Mouse (Mus musculus): ENCODE measurements around the gene Gpr146. TPM values are rescaled to one million over a fixed set of nuclear protein-coding genes. Genes with fewer than 3 reads are reported as not detected.

Gene Gpr146
- total and polyA plus RNA-seq, 2 experiments from 2014 or later = 23.0 to 38.2 TPM

DNA sequence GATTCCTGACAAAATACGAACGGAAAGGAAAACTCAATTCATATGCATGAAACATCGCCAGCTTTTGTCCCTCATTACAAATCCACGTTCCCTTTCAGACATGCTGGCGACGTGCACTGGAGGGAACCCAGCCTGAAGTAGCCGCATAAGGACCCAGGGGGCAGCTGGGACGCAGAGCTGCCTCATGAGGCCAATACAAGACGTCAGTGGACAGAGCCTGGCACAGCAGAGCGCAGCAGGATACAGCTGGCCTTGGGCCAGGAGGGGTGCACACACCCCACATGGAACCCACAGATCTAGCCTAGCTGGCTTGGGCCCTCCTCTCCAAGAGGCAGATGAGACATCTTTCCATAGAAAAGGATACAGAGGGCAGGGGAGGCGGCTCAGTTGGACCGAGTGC, 60.9 kb downstream of the Gpr146 start:
- TF ChIP-seq EP300 (IDR thresholded peaks at IDR 0.05; ENCODE audit: low read depth) (no peak), CTCF (IDR thresholded peaks at IDR 0.05; ENCODE audit: low read depth) (no peak)
- Histone ChIP-seq H3K27me3 (ENCODE audit: control insufficient read depth, insufficient read depth, low read length) (no peaks in the 10 kb centered on the region), H3K9me3 (replicated peaks; ENCODE audit: control insufficient read depth, low read length) (no peaks in the 10 kb centered on the region), H3K27ac (ENCODE audit: low read depth) (no peak overlapping the region), H3K4me1 (ENCODE audit: control insufficient read depth, insufficient read depth) (peaks cover 7% of the 10 kb centered on the region; the same call in 1 of the 2 replicates), H3K4me3 (ENCODE audit: low read depth, low read length) (no peak overlapping the region), H3K36me3 (replicated peaks; ENCODE audit: control insufficient read depth, insufficient read depth, low read length) (no peaks in the 10 kb centered on the region), H3K4me2 (ENCODE audit: low read depth, low read length) (no peak overlapping the region), H3K9ac (replicated peaks; ENCODE audit: low read depth, low read length) (no peak overlapping the region)
- WGBS = 81% methylated on average over 12 of the region's 12 CpGs
- DNase-seq (ENCODE audit: low spot score) = no peak
- no peak for ATAC-seq (ENCODE audit: insufficient read depth, low read depth)

DNA sequence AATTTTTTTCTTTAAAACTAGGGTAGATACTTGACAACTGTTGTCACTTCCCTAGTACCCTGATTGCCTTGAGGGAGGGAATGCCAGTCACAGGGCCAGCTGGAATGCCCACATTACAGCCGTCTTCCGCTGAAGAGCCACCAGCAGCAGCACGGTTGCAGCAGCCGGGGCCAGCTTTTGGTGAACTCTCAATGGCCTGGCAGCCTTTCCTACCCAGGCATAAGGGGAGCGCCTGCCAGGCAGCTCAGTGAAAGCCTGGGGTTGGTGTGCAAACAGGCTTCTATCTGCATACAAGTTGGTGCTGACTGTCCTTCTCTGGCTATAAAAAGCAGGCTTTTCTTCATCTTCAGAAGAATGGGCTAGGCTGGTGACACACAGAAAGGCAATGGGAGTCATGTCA, 63.0 kb downstream of the Gpr146 start:
- H3K27ac ChIP-seq (ENCODE audit: low read depth) = no peak overlapping the region
- H3K27me3 ChIP-seq (ENCODE audit: control insufficient read depth, insufficient read depth, low read length) = no peaks in the 10 kb centered on the region
- TF ChIP-seq CTCF (IDR thresholded peaks at IDR 0.05; ENCODE audit: low read depth) (no peak), EP300 (IDR thresholded peaks at IDR 0.05; ENCODE audit: low read depth) (no peak)
- H3K4me1 ChIP-seq (ENCODE audit: control insufficient read depth, insufficient read depth) = peaks cover 7% of the 10 kb centered on the region; the same call in 1 of the 2 replicates
- H3K4me2 ChIP-seq (ENCODE audit: low read depth, low read length) = no peak overlapping the region
- no peaks in the 10 kb centered on the region for H3K9me3 ChIP-seq (replicated peaks; ENCODE audit: control insufficient read depth, low read length)
- H3K9ac ChIP-seq (replicated peaks; ENCODE audit: low read depth, low read length) = no peak overlapping the region
- ATAC-seq (ENCODE audit: insufficient read depth, low read depth) (0 out of 2 replicates have a peak, but pooled peaks have one; percentile 24), DNase-seq (ENCODE audit: low spot score) (no peak)
- WGBS = 40% methylated on average over 5 of the region's 5 CpGs
- no peak overlapping the region for H3K4me3 ChIP-seq (ENCODE audit: low read depth, low read length)
- H3K36me3 ChIP-seq (replicated peaks; ENCODE audit: control insufficient read depth, insufficient read depth, low read length) = no peaks in the 10 kb centered on the region

DNA sequence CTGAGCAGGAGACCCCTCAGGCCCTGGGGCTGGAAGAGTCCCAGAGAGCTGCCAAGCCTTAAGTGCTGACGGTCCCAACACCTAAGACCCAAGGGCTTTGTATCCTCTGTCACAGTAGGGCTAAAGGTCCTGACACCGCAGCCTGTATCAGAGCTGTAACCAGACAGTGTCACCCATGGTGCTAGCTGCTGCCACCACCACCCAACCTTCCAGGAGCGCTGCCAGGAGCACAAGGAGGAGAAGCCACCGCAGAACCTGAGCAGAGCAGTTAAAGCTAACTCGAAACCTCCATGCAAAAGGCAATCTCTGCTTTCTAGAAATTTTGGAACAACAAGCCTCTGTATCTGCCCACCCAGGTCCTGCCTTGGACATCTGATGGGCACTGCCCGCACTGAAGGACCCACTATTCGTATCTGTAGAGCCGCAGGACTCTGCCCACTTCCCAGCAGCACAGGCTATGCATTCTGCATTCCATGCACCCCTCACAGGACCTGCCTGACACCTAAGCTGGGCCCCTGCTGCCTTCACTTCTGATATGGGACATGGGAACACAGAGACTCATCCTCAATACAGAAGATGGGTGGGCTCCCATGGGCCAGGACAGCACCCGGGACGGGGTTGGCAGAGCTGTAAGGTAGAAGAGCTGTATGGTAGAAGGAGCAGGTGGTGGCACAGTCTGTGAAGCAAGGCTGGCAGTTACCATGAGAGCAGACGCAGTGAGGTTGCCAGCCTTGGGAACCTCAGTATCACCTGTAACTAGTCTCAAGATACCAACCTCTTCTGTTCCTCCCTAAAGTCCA, 63.6 kb downstream of the Gpr146 start:
- Histone ChIP-seq H3K4me1 (ENCODE audit: control insufficient read depth, insufficient read depth) (peaks cover 7% of the 10 kb centered on the region; the same call in 1 of the 2 replicates), H3K4me3 (ENCODE audit: low read depth, low read length) (no peak overlapping the region), H3K4me2 (ENCODE audit: low read depth, low read length) (no peak overlapping the region), H3K27me3 (ENCODE audit: control insufficient read depth, insufficient read depth, low read length) (no peaks in the 10 kb centered on the region), H3K9me3 (replicated peaks; ENCODE audit: control insufficient read depth, low read length) (no peaks in the 10 kb centered on the region), H3K27ac (ENCODE audit: low read depth) (no peak overlapping the region), H3K9ac (replicated peaks; ENCODE audit: low read depth, low read length) (no peak overlapping the region), H3K36me3 (replicated peaks; ENCODE audit: control insufficient read depth, insufficient read depth, low read length) (no peaks in the 10 kb centered on the region)
- WGBS = 83% methylated on average over 11 of the region's 11 CpGs
- DNase-seq (ENCODE audit: low spot score) (no peak), ATAC-seq (ENCODE audit: insufficient read depth, low read depth) (no peak; the same call in 1 of the 2 replicates)
- no peak for TF ChIP-seq CTCF (IDR thresholded peaks at IDR 0.05; ENCODE audit: low read depth)
- no peak for TF ChIP-seq EP300 (IDR thresholded peaks at IDR 0.05; ENCODE audit: low read depth)

DNA sequence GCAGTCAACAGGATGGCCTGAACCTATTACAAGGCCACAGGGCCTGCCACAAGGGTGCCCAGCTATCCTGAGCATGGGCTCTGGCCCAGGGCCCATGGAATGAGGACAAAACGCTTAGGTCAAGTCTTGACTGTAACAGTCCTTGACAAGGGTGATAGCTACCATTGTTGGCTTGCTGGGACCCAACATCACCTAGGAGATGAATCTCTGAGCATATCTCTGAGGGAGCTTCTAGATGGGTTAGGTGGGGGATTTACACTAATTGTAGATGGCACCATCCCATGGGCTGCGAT, 64.2 kb downstream of the Gpr146 start:
- no peak overlapping the region for H3K27ac ChIP-seq (ENCODE audit: low read depth)
- WGBS = 78% methylated on average over 2 of the region's 2 CpGs
- H3K9ac ChIP-seq (replicated peaks; ENCODE audit: low read depth, low read length) = no peak overlapping the region
- no peaks in the 10 kb centered on the region for H3K36me3 ChIP-seq (replicated peaks; ENCODE audit: control insufficient read depth, insufficient read depth, low read length)
- H3K4me3 ChIP-seq (ENCODE audit: low read depth, low read length) = no peak overlapping the region
- DNase-seq (ENCODE audit: low spot score) (no peak), ATAC-seq (ENCODE audit: insufficient read depth, low read depth) (no peak)
- no peak overlapping the region for H3K4me2 ChIP-seq (ENCODE audit: low read depth, low read length)
- TF ChIP-seq CTCF (IDR thresholded peaks at IDR 0.05; ENCODE audit: low read depth) = no peak
- TF ChIP-seq EP300 (IDR thresholded peaks at IDR 0.05; ENCODE audit: low read depth) = no peak
- H3K9me3 ChIP-seq (replicated peaks; ENCODE audit: control insufficient read depth, low read length) = no peaks in the 10 kb centered on the region
- H3K27me3 ChIP-seq (ENCODE audit: control insufficient read depth, insufficient read depth, low read length) = no peaks in the 10 kb centered on the region
- peaks cover 7% of the 10 kb centered on the region; the same call in 1 of the 2 replicates for H3K4me1 ChIP-seq (ENCODE audit: control insufficient read depth, insufficient read depth)

DNA sequence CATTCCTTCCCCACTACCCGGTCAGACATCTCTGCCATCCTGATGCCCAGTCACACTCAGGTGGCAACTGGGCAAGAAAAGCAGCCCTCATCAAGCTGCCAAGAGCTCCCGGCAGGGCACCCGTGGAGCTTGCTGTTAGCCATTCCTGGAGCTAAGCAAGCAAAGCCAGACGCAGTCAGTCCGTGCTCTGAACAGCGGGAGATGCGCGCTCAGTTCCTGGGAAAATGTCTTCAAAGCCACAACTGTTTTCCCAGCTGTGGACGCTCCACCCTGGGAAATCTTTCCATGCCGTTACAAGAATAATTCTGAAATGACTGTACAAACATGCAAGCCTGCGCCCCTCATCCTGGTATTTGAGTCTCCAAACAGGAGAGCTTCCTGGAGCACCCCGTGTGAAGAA, 64.9 kb downstream of the Gpr146 start:
- no peak for ATAC-seq (ENCODE audit: insufficient read depth, low read depth)
- Histone ChIP-seq H3K27ac (ENCODE audit: low read depth) (no peak overlapping the region), H3K9ac (replicated peaks; ENCODE audit: low read depth, low read length) (no peak overlapping the region), H3K4me2 (ENCODE audit: low read depth, low read length) (no peak overlapping the region), H3K4me1 (ENCODE audit: control insufficient read depth, insufficient read depth) (peaks cover 7% of the 10 kb centered on the region; the same call in 1 of the 2 replicates), H3K4me3 (ENCODE audit: low read depth, low read length) (no peak overlapping the region), H3K36me3 (replicated peaks; ENCODE audit: control insufficient read depth, insufficient read depth, low read length) (no peaks in the 10 kb centered on the region), H3K27me3 (ENCODE audit: control insufficient read depth, insufficient read depth, low read length) (no peaks in the 10 kb centered on the region), H3K9me3 (replicated peaks; ENCODE audit: control insufficient read depth, low read length) (no peaks in the 10 kb centered on the region)
- TF ChIP-seq EP300 (IDR thresholded peaks at IDR 0.05; ENCODE audit: low read depth) (no peak), CTCF (IDR thresholded peaks at IDR 0.05; ENCODE audit: low read depth) (no peak)
- WGBS = 66% methylated on average over 12 of the region's 12 CpGs
- no peak for DNase-seq (ENCODE audit: low spot score)

DNA sequence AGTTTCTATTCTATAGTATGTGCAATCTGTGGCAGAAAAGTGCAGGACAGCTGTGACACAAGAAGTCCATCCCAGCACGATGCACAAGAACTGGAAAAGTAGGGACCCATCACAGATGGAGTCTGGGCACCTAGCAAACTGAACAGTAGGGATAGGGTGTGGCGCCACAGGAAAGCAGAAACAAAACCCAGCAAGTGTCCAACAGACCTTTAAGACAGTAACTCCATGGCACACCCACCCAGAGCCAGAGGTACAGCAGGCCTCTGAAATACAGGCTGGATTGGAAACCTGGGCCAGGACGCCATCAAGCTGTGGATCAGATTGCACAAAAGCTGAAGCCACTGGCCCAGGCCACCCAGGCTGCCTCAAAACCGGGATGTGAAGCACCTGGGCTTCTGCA, 65.5 kb downstream of the Gpr146 start:
- Histone ChIP-seq H3K36me3 (replicated peaks; ENCODE audit: control insufficient read depth, insufficient read depth, low read length) (no peaks in the 10 kb centered on the region), H3K4me1 (ENCODE audit: control insufficient read depth, insufficient read depth) (peaks cover 7% of the 10 kb centered on the region; the same call in 1 of the 2 replicates), H3K4me2 (ENCODE audit: low read depth, low read length) (no peak overlapping the region), H3K27me3 (ENCODE audit: control insufficient read depth, insufficient read depth, low read length) (no peaks in the 10 kb centered on the region), H3K9ac (replicated peaks; ENCODE audit: low read depth, low read length) (no peak overlapping the region), H3K27ac (ENCODE audit: low read depth) (no peak overlapping the region), H3K9me3 (replicated peaks; ENCODE audit: control insufficient read depth, low read length) (no peaks in the 10 kb centered on the region), H3K4me3 (ENCODE audit: low read depth, low read length) (no peak overlapping the region)
- DNase-seq (ENCODE audit: low spot score) = no peak
- TF ChIP-seq CTCF (IDR thresholded peaks at IDR 0.05; ENCODE audit: low read depth) = no peak
- TF ChIP-seq EP300 (IDR thresholded peaks at IDR 0.05; ENCODE audit: low read depth) = no peak
- ATAC-seq (ENCODE audit: insufficient read depth, low read depth) = no peak
- WGBS = 81% methylated on average over 4 of the region's 4 CpGs

Measured in heart, postnatal 0 days (tissue).